Mouse (Mus musculus) heart, embryonic 11.5 days (tissue): ENCODE measurements at regions not wholly inside any gene's neighbourhood (a gene's known extent, or its start where the extent isn't known, plus 50 kb on each side); places are given as distances from the start of the nearest gene placed in this dataset.

Experiments used
- ATAC-seq: fragments of 200-750 bp; cut with Nextera tagmentation; replicated peaks from 2 replicates; pipeline ENCODE4 v1.8.0; 2017; ENCODE audit warnings: moderate library complexity; ENCODE audit not compliant: insufficient number of reproducible peaks, low FRiP score, low TSS enrichment
- H3K27ac ChIP-seq: fragments of 300-500 bp; sonication (generic); 2 replicates; pipeline ENCODE4 v1.5.1; 2014; ENCODE audit warnings: mild to moderate bottlenecking, low read depth, low read length
- H3K27me3 ChIP-seq: fragments of 300-500 bp; sonication (generic); 2 replicates; pipeline ENCODE4 v1.6.1; 2014; ENCODE audit warnings: mild to moderate bottlenecking, low read length, mixed read lengths; ENCODE audit not compliant: control insufficient read depth, insufficient read depth
- H3K36me3 ChIP-seq: fragments of 300-500 bp; sonication (generic); 2 replicates; pipeline ENCODE4 v1.6.1; 2014; ENCODE audit warnings: mild to moderate bottlenecking, low read length, moderate library complexity, mixed read lengths; ENCODE audit not compliant: control insufficient read depth, insufficient read depth
- H3K4me1 ChIP-seq: fragments of 300-500 bp; sonication (generic); 2 replicates; pipeline ENCODE4 v1.6.1; 2014; ENCODE audit warnings: low read length; ENCODE audit not compliant: control insufficient read depth, insufficient read depth
- H3K4me2 ChIP-seq: fragments of 300-500 bp; sonication (generic); 2 replicates; pipeline ENCODE4 v1.6.1; 2014; ENCODE audit warnings: mild to moderate bottlenecking, moderate library complexity
- H3K4me3 ChIP-seq: fragments of 300-500 bp; sonication (generic); 2 replicates; pipeline ENCODE4 v1.5.1; 2014; ENCODE audit warnings: low read depth, low read length
- H3K9ac ChIP-seq: fragments of 300-500 bp; sonication (generic); 2 replicates; pipeline ENCODE4 v1.6.1; 2014; ENCODE audit warnings: mild to moderate bottlenecking, low read depth, low read length, moderate library complexity
- H3K9me3 ChIP-seq: fragments of 300-500 bp; sonication (generic); replicated peaks from 2 replicates; pipeline ENCODE4 v1.6.1; 2016; ENCODE audit warnings: low read length; ENCODE audit not compliant: control insufficient read depth
- WGBS: fragments of 180-500 bp; shearing (Covaris S2); extraction: QIAGEN DNeasy Blood & Tissue Kit; methylation state at CpG from one replicate; pipeline ENCODE4 v1.1.7; 2014; ENCODE audit not compliant: insufficient replicate concordance; 5-methylcytosine and 5-hydroxymethylcytosine counted together

DNA sequence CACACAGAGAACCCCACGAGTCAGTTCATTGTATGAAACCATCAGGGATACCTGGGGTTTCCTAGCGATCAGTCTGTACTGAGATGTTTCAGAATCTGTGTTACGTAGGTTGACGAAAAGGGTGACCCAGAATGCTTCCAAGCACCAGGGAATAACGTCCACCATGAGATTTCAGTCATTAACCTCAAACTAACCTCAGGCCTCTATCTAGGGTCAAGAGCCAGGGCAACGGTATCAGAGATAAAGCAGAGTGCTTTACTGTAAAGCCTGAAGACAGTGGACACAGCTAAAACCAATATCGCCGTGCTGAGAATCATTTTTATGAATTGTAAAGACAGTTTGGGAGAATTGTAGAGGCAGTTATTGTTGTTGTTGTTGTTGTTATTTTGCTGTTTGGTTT, 52.9 kb upstream of the Errfi1 start:
- Histone ChIP-seq H3K4me1 (peaks cover 30% of the 10 kb centered on the region), H3K4me2 (no peak overlapping the region), H3K27ac (no peak overlapping the region), H3K27me3 (no peaks in the 10 kb centered on the region), H3K9ac (no peak overlapping the region), H3K9me3 (no peaks in the 10 kb centered on the region), H3K4me3 (no peak overlapping the region), H3K36me3 (no peaks in the 10 kb centered on the region)
- 54% methylated on average over 8 of the region's 8 CpGs for WGBS
- ATAC-seq = no peak

DNA sequence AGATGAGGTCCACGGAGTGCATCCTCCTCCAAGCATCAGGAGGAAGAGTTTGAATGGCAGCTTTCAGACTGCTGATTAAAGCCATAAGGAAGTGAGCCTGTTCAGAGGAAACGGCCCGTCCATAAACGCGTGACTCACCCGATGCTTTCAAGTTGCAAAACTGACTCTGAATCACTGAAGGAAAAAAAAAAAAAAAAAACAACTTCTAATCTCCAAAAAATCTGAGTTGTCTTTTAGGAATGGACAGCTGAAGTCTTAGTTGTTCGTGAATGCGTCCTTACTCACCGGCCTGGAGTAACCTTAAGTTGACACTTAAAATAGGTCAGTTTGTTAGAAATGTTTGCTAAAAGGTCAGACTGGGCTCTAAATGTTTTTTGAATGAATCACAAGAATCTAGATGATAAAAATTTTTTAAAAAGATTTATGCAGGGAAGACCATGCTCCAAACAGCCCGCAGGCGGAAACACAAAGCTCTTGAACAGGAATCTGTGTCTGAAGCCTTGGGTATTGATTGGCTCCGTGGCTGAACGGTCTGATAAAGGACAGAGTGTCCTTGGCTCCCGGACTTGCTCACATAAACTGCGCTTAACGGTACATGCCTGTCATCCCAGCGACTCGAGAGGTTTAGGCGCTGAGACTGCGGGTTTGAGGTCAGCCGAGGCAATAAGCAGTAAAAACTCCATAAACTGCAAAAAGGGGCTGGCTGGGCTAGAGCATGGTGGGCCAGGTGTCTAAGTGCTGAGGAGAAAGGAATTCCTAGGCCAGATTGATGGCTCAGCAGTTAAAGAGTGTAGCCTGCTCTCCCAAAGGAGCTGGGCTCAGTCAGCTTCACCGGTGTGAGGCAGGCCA, 53.9 kb upstream of the Errfi1 start:
- Histone ChIP-seq H3K4me2 (peak overlapping the region; percentile 42), H3K9ac (0 out of 2 replicates have a peak overlapping the region, but pooled peaks have one; percentile 39), H3K36me3 (no peaks in the 10 kb centered on the region), H3K4me3 (no peak overlapping the region), H3K27ac (peak overlapping the region; percentile 79), H3K4me1 (peaks cover 27% of the 10 kb centered on the region), H3K9me3 (no peaks in the 10 kb centered on the region), H3K27me3 (no peaks in the 10 kb centered on the region)
- 29% methylated on average over 22 of the region's 22 CpGs for WGBS
- ATAC-seq = no peak

DNA sequence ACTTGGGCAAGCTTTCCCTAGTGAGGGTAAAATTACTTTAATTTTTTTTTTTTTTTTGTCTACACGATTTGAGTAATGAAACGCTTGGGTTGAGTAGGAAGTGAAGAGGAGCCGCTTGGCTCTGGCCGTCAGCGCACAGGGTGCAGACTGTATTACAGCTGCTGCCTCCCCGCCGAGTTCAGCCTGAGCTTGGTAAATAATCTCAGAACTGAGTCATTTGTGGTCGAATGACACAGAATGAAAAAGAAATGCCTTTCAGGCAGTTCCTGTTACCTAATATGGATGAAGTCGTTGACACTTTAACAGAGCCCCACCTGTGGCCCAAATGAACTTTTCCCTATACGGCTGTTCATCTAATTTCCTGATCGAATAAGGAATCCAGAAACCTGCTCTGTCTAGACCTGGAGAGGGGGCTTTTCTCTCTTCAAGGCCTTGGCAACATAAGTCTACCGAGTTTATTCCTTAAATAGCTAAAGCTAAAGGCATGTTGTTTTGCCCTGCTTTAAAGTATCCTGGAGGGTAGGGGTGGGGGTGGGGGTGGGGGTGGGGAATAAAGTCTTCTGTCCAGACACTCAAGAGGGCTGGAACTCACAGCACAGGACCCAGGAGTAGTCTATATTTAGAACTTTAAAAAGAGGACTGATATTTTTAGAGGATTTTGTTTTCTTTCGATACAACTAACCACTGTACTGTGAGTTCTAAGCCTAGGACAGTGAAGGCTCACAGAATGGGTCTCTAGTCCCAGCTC, 54.8 kb upstream of the Errfi1 start:
- WGBS = 33% methylated on average over 13 of the region's 13 CpGs
- Histone ChIP-seq H3K9ac (0 out of 2 replicates have a peak overlapping the region, but pooled peaks have one; percentile 39), H3K36me3 (no peaks in the 10 kb centered on the region), H3K4me3 (no peak overlapping the region), H3K4me2 (peak overlapping the region; percentile 42), H3K4me1 (peaks cover 29% of the 10 kb centered on the region), H3K27me3 (no peaks in the 10 kb centered on the region), H3K9me3 (no peaks in the 10 kb centered on the region), H3K27ac (peak overlapping the region; percentile 79)
- ATAC-seq = no peak

DNA sequence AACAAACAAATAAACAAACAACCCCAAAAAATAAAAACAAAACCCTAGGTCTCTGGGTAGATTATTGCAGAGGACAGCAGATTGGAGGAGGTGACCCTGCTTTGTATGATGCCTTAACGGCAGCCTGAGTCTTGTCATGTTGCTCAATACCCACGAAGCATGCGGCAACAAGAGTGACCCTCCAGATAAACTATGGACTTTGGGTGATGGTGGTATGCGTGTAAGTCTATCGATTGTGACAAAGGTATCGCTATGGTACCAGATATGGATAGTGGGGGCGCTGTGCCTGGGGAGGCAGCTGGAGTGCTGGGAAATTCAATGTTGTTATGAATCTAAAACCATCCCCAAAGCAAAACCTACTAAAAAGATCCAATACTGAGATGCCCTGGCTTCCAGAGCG, 55.4 kb upstream of the Errfi1 start:
- no peak overlapping the region; the same call in 1 of the 2 replicates for H3K27ac ChIP-seq
- H3K36me3 ChIP-seq = no peaks in the 10 kb centered on the region
- H3K4me2 ChIP-seq = no peak overlapping the region
- no peaks in the 10 kb centered on the region for H3K9me3 ChIP-seq
- 80% methylated on average over 8 of the region's 8 CpGs for WGBS
- no peak overlapping the region for H3K9ac ChIP-seq
- ATAC-seq = no peak
- H3K27me3 ChIP-seq = no peaks in the 10 kb centered on the region
- peaks cover 29% of the 10 kb centered on the region for H3K4me1 ChIP-seq
- H3K4me3 ChIP-seq = no peak overlapping the region

DNA sequence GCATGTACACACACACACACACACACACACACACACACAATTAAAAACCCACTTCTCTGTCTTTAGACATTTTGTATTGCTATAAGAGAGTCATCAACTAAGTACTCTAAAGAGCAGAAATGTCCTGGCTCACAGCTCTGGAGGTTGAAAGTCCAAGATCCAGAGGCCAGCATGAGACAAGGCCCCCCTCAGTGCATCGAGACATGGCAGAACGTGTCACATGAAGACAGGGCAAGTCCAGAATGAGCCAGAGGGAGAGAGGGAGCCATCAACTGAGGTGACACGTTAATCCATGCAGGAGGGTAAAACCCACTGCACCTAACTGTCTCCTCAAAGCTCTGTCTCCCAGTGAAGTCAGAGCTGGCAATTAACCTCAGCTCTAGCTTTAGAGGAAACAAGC, 56.7 kb upstream of the Errfi1 start:
- peaks cover 29% of the 10 kb centered on the region for H3K4me1 ChIP-seq
- no peaks in the 10 kb centered on the region for H3K9me3 ChIP-seq
- H3K9ac ChIP-seq = no peak overlapping the region
- H3K4me2 ChIP-seq = no peak overlapping the region
- no peaks in the 10 kb centered on the region for H3K36me3 ChIP-seq
- ATAC-seq = no peak
- H3K27ac ChIP-seq = no peak overlapping the region
- H3K27me3 ChIP-seq = no peaks in the 10 kb centered on the region
- H3K4me3 ChIP-seq = no peak overlapping the region
- 87% methylated on average over 3 of the region's 3 CpGs for WGBS

DNA sequence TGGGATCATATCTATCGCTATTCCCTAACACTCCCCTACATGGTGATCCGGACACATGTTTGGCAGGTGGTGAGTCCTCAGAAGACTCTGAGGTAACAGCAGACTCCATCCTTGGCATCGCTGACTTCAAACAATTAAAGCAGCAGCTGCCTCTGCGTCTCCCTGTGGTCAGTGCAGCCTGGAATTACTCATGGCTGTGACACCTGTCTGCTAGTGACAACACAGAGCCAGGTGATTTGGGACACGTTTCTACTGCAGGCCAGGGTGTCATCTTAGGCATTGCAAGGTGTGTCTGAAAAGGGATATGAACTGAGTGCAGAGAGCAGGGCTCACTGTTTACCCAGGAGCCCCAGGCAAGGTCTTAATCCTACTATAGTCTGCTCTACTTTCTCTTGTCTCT, 58.8 kb upstream of the Errfi1 start:
- WGBS = 46% methylated on average over 5 of the region's 5 CpGs
- no peak overlapping the region for H3K9ac ChIP-seq
- no peaks in the 10 kb centered on the region for H3K9me3 ChIP-seq
- H3K4me2 ChIP-seq = no peak overlapping the region
- no peak overlapping the region for H3K27ac ChIP-seq
- no peak for ATAC-seq
- H3K4me3 ChIP-seq = no peak overlapping the region
- no peaks in the 10 kb centered on the region for H3K36me3 ChIP-seq
- H3K27me3 ChIP-seq = no peaks in the 10 kb centered on the region
- H3K4me1 ChIP-seq = peaks cover 20% of the 10 kb centered on the region

DNA sequence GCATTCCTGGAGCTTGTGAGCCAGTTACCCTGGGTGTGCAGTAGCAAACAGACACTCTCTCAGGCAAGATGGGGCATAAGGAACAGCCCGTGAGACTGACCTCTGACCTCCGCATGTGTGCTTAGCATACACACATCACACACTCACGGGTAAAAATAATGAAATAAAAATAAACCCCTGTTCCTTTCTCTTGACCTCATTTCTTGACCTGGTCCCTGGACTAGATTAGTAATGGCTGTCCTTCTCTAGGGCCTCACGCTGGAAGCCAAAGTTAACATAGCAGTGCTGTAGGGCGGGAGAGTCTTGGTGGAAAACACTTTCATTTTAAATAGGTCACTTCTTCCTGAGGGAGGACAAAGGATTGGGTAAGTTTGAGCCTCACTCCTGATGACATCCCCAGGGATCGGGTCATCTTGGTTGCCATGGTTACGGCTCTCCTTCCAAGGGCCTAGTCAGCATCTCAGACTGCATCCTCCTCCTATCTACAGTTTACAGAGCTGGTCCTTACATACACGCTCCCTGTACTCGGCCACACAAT, 59.4 kb upstream of the Errfi1 start:
- H3K9me3 ChIP-seq = no peaks in the 10 kb centered on the region
- 56% methylated on average over 9 of the region's 9 CpGs for WGBS
- H3K36me3 ChIP-seq = no peaks in the 10 kb centered on the region
- no peaks in the 10 kb centered on the region for H3K27me3 ChIP-seq
- H3K4me1 ChIP-seq = peaks cover 15% of the 10 kb centered on the region
- H3K9ac ChIP-seq = no peak overlapping the region
- H3K4me2 ChIP-seq = no peak overlapping the region
- no peak overlapping the region for H3K27ac ChIP-seq
- no peak for ATAC-seq
- no peak overlapping the region for H3K4me3 ChIP-seq

DNA sequence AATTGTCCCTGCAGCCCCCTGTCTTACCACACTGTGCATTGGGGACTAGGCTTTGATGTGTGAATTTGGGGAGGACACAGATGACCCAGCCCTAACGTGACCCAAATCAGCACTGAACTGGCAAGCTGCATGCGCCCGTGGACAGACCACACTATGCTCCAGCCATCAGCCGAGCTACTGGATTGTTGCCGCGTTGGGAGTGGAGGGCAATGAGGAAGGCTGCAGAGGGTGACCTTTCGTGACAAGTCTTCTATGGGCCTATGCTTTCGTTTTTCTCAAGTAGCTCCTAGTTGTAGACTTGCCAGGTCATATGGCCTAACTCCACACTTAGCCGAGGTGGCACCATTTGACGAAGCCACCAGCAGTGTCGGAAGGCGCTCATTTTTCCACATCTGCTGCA, 60.6 kb upstream of the Errfi1 start:
- Histone ChIP-seq H3K27ac (no peak overlapping the region), H3K27me3 (no peaks in the 10 kb centered on the region), H3K4me1 (peaks cover 4% of the 10 kb centered on the region; the same call in 1 of the 2 replicates), H3K9me3 (no peaks in the 10 kb centered on the region), H3K4me3 (no peak overlapping the region), H3K36me3 (no peaks in the 10 kb centered on the region), H3K4me2 (no peak overlapping the region), H3K9ac (no peak overlapping the region)
- ATAC-seq = no peak
- WGBS = 82% methylated on average over 12 of the region's 12 CpGs
